Mouse (Mus musculus) MN1 (cell line): Measurements from ENCODE around the gene Fryl.

Experiments used
- DNase-seq: peaks from one replicate; pipeline ENCODE4 v3.0.0-alpha.2; 2016; ENCODE audit warnings: low spot score

The Fryl gene

DNA sequence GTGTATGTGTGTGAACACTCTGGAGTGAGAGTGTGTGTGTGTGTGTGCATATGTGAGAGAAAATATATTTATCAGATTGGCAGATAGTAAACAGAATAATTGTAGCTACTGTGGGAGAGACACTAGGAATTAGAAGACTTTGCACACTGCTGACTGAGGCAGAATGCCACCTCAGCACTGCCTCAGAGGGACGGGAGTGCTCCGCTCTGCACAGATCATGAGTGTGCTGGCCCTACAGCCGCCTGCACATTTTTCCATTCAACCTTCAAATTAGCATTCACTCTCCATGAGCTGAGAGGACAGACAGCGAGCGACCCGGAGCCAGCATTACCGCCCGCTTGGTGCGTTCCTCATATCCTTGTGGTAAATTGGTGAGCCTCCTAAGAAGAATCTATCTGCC lies 96.0 kb downstream of the Fryl start:
- DNase-seq: no peak

DNA sequence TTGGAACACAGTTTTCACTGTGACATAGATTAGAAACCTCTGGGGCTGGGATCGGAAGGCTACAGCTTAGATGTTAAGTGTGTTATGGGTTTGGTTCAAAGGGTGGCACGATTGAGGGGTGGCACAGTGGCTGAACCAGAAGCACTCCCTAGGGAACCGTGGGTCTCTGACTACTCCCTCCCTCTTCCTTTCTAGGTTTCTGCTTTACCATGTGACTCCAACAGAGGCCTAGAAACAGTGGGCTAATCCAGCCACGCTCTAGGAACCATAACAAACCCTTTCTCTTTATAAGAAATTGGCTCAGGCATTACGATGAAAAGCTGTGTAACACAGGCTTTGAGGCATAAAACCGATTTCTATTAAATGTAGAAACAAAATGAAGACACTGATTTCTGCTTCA lies 98.9 kb downstream of the Fryl start:
- no peak for DNase-seq

DNA sequence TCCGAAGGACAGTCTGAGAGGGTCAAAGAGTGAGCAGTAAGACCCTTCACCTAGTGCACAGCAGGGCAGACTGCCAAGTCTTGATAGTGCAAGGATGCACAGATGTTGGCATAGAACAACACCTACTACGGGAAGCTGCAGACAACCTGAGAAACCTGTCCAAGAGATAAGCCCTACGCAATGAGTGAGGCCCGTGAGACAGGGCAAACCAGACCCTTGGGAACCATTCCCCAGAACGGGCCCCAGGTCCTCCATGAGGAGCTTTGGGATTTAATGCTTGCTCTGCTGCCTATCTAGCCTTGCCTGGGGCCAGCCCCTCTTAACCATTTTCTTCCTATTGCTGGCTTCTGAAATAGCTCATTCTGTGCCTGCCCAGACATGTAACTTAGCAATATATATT lies 99.4 kb downstream of the Fryl start:
- no peak for DNase-seq

DNA sequence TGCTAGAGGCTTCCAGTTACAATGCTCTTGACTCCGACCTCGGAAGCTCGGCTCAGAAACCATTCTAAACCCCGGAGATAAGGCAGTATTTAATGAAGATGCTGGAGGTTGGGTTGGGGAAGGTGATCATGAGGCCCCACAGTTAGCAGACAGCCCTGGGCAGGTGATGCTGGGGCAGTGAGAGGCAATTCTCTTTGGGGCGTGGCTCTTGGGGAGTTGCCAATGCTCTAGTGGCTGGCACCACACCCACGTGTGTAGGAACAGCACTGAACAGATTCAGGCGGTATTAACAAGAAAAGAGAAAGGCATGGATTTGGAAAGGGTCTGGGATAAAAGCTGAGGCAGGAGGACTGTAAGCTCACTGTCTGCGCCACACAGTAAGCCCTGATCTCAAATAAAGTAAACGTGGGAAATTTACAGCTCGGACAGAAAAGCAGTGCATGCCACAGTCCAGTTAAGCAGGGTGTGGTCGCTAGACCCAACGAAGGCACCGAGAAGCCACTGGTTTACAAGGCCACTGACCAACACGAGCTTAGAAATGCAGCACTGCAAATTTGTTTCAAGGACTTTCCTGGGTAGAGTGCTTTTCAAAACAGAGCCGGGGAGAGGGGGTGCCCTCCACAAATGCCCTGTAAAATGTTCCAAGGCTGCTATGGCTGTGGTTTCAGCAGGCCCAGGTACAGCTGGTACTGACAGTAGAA lies 100.0 kb downstream of the Fryl start:
- no peak for DNase-seq

DNA sequence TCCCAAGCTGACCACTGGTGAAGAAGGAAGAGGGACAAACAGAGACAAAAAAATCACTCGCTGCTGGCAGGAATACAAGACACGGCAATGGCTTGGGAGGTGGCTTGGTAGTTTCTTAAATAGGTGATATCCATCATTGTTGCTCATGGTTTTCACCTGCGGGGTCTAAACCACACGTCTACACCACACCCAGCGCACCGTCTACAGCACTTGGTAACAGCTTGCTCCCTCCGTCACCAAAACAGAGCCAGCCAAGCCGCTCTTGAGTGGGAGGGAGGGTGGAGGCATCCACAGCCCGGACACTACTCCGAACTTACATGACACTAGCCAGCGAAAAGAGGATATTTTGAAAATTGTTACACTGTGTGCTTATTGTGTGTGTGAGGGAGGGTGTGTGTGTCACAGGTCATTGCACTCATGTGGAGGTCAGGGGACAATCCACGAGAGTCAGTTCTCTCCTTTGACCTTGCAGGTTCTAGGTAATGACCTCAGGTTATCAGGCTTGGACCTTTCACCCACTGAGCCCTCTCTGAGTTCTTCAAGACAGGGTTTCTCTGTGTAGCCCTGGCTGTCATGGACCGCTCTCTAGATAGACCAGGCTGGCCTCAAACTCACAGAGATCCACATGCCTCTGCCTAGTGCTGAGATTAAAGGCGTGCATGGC lies 102.5 kb downstream of the Fryl start:
- DNase-seq: no peak

DNA sequence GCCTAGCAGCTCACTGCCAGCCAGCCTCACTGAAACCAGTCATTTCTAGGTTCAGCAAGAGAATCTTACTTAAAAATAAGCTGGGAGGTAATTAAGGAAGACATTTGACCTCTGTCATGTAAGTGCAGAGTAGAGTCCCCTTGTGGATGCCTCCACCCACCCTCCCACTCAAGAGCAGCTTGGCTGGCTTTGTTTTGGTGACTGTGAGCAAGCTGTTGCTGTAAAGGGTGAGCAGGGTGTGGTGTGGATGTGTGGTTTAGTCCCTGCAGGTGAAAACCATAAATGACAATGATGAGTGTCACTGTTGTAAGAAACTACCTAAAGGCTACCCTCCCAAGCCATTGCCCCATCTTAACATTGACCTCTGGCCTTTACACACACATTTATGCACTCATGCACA lies 104.2 kb downstream of the Fryl start:
- no peak for DNase-seq

DNA sequence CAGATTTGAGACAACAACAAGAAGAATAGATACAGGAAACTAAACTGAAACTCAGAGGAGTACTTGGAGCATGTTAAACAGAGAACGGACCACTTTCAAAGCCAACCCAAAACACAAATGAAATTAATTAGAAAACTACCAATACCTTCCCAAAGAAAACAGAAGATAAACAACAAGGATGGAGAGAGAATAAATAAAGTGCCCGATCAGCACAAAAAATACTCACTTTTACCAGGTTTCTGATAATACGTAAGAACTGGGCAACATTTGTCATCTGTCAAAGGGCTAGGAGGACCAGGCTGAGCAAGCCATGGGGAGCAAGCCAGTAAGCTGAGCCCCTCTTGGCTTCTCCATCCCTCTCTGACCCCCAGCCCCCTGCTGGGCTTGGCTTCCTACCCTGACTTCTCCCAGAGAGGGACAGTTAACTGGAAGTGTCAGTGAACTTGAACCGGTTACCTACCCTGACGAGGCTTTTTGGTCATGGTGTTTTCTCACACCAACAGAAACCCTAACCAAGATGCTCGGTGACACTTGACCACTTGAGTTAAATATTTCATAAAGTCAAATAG lies 105.5 kb downstream of the Fryl start:
- no peak for DNase-seq

DNA sequence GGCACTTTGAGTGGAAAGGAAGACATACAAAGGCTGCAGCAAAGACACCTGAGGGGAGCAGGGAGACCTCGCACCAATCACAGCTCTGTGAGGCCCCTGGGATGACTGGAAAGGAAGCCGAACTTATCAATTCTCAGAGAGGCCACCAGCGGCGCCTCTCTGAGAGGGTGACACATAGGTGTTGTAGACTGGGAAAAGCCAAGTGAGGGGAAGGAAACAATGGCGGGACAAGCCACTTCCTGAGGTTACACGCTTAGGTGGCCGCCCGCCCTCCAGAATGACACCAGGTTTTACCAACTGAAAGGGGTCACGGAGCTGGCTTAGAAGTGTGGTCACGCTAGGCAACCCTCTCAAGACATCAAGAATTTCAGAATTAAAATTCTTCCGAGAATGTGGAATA lies 111.4 kb downstream of the Fryl start:
- DNase-seq: no peak

DNA sequence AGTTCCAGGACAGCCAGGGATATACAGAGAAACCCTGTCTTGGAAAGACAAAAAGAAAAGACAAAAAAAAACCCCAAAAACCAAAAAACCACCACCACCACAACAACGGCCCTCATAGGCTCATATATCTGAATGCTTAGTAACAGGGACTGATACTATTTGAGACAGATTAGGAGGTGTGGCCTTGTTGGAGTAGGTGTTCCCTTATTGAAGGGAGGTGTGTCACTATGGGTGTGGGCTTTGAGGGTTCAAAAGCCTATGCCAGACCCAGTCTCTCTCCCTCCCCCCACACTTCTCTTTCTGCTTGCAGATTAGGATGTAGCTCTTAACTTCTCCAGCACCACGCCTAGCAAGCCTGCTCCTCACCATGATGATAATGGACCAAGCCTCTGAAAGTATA lies 114.7 kb downstream of the Fryl start:
- no peak for DNase-seq

DNA sequence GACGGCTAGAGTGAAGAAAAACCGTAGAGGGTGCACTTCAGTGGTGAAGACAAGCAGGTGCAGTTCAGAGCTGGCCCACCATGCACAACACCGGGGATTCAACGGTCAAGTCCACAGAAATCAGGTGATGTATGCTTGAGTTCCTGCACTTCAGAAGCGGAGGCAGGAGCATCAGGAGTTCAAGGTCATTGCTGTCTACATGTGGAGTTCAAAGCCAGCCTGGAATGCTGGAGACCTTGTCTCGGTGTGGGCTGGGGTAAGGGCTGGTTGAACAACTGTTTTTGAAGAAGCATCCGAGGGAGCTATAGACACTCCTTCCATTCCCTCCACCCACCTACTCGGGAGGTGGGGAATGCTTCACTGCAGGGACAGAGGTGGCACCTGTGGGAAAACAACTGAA lies 115.3 kb downstream of the Fryl start:
- no peak for DNase-seq

DNA sequence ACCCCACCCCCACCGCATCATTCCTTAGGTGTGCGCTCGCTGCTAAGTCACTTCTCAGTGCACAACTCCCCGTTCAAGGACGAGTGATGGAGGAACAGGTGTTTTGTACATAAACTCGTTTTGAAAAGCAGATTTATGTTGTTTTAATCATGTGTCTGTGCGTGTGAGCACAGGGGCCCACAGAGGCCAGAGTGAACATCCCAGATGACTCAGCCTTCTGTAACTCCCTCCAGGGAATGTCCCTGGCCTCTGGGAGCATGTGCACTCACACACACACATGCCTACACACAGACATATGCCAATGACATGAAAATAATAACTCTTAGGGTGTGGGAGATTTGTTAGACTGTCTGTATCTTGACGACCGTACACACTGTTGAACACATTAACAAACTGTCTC lies 118.9 kb downstream of the Fryl start:
- peak; percentile 10 for DNase-seq

DNA sequence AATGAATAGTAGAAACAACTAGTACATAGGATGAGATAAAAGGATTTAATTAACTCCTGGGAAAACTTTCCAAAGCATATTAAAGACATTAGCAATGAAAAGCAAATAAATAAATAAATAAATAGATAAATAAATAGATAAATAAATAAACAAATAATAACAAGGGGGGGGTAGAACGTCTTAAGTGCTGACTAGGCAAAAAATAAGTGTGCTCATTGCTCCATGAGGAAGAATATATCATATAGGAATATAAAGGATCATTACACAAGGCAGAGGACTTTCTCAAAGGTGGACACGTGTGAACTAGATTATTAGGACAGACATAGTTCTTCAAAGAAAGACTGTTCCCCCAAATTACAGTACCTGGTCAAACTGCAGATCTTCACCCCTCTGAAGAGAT lies 120.5 kb downstream of the Fryl start:
- DNase-seq: no peak

DNA sequence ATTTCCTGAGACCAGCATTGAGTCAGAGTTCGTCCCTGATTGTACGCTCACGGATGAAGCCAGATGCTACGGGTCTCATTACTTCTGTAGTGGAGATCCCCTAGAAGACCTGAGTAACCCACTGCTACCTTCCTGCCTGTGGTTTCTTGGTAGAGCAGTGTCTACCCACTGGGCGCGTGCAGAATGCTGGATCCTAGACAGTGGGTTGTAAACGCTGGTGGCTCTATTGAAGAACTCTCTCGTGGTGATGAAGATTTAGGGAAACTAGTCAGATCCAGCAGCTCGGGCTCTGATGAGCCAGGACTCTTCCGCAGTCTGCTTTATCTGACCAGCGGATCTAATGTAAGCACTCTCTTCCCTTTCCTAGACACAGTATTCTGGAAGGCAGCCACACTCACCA lies 121.3 kb downstream of the Fryl start:
- peak; percentile 42 for DNase-seq

DNA sequence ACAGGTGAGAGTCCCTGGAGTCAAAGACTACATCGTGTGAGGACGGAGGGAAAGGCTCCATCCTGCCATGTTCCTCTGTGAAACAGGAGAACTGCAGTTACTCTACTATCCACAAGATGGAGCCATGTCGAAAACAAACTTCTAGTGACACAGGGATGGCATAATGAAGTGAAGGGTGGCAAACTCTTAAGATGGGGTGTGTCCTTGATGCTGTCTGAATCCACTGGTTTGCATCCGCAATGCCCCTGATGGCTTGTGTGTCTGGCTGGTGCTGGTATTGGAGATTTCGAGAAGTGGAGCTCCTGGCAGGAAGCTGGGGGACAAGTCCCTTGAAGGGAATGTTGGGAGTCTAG lies 122.6 kb downstream of the Fryl start:
- DNase-seq: peak; percentile 58

DNA sequence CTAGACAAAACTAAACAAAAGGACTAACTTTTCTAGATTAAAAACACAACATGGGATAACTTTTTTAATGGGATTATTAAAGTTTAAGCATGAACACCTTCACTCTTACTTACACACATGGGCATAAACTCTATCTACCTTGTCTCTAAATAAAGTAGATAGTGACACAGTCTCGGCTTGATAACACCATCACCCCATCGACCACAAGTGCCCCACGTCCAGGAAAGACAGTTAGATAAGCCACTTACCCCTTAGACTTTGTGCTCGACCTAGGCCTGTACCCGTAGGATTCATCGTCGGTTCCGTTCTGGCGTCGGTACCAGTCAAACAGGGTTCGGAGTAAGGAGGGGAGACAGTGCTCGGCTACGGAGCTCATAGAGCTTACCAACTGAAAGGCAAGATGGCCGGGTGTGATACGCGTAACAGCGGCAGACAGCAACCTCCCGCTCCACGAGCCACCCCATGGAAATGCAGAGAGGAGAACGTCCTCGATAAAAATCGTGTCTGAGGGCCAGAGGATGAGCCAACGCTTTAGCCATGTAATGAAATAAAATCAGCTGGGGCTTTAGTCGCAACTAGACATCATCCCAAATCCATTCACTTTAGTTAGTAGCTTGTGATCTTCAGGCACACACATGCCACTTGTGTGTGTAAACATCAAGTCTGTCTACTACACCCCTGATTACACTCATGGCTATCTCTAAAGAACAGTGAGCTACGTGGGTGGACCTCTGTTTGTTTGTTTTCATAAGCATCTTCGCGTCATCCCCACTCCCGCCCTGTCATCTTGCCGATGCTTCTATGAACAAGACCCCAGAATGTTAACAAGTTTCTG lies 123.2 kb downstream of the Fryl start:
- no peak for DNase-seq

DNA sequence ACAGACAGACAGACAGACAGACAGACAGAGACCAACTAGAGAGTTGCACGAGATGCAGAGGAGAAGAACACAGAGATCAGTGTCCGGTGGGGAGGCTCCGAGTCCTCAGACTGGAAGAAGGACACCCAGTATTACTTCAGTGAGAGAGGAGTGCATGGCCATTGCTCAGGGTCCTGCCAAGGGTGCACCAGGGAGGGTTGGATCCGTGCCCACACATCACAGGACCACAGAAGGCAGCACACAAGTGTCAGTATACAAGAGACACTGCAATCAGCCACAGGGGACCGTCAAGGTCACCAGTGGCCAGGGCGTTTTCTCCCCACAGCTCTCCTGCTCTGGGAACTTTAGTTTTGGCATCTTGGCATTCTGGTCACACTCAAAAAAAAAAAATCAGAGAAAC lies 125.4 kb downstream of the Fryl start:
- no peak for DNase-seq

DNA sequence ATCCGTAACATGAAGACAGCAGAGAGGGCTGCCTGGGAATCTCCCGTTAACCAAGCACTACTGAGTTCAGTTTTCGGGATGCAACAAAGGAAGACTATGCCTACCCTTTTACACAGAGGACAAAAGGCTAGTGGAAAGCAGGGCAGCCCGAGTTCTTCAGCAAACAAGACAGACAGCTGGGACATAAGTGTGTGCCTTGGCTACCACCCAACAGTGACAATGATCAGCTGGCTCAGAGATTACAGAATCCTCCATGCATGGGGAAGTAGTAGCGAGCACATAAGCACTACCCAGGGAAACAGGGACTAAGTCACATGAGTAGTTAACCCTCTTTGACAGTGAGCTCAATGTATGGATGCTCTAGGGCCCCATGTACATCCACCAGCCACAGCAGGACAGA lies 126.5 kb downstream of the Fryl start:
- DNase-seq: no peak

DNA sequence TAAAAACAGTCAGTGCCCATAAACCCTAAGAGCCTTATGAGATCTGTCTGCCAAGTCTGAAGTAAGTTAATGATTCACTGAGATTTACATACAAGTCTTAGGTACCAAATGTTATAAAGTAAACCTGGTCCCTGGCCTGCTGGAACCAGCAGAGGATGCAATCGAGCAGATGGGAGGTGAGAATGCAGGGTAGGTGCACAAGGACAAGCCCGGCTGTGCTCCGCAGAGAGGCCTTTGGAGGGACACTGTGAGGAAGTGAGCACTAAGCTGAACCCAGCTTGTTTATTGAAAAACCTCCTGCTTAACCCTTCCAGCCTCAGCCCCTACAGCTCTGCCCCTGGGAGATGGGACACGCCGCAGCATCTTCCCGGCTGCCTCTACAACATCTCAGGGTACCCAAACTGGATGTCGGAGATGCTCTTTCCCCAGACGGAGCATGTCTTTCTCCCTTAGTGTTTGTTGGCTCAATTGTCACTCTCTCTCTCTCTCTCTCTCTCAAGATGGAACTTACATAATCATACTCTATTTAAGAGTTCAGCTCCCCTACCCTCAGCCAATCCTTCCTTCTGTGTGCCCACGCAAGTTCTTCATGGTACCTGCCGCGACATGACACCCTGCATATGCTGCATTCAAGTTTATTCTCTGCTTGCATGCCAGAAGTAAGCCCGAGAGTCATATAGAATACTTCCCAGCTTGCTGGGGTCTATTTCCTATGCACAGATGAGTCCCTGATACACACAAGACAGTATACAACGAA lies 136.3 kb downstream of the Fryl start:
- DNase-seq: no peak

DNA sequence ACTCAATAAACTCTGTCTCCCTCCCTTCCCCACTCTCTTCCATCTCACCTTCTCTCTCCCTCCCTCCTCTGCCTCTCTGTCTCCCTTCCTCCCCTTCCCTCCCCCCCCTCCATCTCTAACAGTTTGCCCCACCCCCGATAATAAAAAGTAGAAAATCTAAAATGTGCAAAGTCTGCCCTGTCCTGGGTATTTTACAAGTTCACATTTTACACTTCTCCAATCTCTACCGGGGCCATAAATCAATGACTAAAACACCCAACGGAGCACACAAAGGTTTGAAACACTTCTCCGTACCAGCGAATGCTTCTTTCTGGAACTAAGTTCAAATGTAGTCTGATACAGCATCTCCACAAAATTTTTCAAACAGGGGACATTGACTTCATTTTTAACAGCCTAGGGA lies 136.9 kb downstream of the Fryl start:
- no peak for DNase-seq

DNA sequence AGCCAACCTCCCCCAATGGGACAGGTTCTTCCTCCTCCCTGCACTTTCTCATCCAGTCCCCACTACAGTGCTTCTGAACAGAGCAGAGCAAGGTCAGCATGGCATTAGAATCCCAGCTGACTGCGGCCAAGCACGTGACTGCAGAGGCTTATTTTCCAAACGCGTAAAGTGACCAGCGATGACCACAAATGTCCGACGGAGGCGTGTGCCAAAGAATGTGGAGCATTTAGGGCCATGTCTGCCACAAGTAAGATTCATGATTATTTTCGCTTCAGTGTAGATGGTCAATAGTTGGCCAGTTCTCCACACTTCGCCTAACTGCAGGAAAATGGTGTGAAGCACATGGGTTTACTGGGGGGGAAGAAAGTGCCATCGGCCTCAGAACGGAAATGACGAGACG lies 137.6 kb downstream of the Fryl start:
- DNase-seq: no peak

DNA sequence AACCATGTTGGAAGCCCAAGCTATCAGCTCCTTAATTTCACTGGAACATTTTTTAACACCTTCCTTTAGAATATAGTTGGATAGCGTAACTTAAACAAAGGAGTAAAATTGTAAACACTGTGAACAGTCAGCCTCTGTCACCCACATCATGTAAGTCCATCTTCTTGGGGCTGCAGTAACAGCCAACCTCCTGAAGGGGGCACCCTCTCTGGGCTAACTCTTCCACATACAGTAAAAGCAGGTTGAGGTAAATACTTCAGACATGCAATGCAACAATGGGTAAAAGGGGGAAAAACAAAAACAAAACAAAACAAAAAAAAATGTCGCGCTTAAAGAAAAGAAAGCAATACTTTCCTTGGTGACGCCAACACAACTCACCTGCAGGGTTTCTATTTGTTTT lies 141.5 kb downstream of the Fryl start:
- DNase-seq: no peak

DNA sequence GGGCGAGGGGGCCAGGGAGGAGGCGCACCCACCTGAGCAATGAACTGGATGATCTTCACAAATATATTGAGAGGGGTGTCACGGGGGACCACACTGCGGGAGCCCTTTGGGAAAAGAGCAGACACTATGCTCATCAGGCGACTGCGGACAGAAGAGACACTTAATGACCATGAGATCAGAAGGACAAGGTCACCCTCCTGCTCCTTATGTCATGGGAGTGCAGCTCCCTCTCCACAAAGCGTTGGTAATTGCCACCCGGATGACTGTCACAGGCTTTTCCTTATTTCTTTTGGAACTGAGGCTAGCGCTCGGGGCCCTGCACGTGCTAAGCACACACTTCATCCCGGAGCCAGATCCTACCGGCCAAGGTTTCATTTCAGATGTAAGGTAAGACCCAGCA lies 144.1 kb downstream of the Fryl start:
- no peak for DNase-seq
